Mouse (Mus musculus): ENCODE measurements around the gene Flvcr2. TPM values are rescaled to one million over a fixed set of nuclear protein-coding genes. Genes with fewer than 3 reads are reported as not detected.
A peak's percentile ranks its signal among the peaks of the same experiment; 100 is the strongest.

The Flvcr2 gene
- polyA plus RNA-seq, 2 experiments, result 2.7 to 3.6 TPM

GRCm38 (mm10) chr12:85781606-85782005 is 35.3 kb downstream of the Flvcr2 start:
- Histone ChIP-seq H3K4me1 (replicated peaks; ENCODE audit: control insufficient read depth in 2 of 2, insufficient read depth in 2 of 2, low read length in 1 of 2) (0 out of 4 replicates have a peak, but pooled peaks cover 0 to 4% of the 10 kb centered on the region in 2 experiments), H3K9ac (replicated peaks) (no peak overlapping the region), H3K27me3 (ENCODE audit: control insufficient read depth, insufficient read depth, low read length) (no peaks in the 10 kb centered on the region), H3K36me3 (replicated peaks; ENCODE audit: control insufficient read depth, insufficient read depth, low read depth) (no peaks in the 10 kb centered on the region), H3K4me2 (ENCODE audit: low read depth) (no peak overlapping the region), H3K9me3 (ENCODE audit: control insufficient read depth, low read length) (no peaks in the 10 kb centered on the region), H3K4me3 (ENCODE audit: insufficient read depth in 1 of 2, low read depth in 2 of 2, low read length in 2 of 2) (no peak overlapping the region), H3K27ac (no peak overlapping the region)
- DNase-seq (ENCODE audit: low read depth in 3 of 3, low spot score in 3 of 3) (no peak), ATAC-seq (ENCODE audit: insufficient read depth) (no peak)
- WGBS (ENCODE audit: insufficient replicate concordance), result 49% methylated on average over 3 of the region's 3 CpGs
- no peak for TF ChIP-seq EP300 (IDR thresholded peaks at IDR 0.05; ENCODE audit: low read depth)
- no peak for TF ChIP-seq CTCF (IDR thresholded peaks at IDR 0.05; ENCODE audit: low read depth)

GRCm38 (mm10) chr12:85784916-85785815 is 38.8 kb downstream of the Flvcr2 start:
- TF ChIP-seq CTCF (IDR thresholded peaks at IDR 0.05; ENCODE audit: low read depth), result no peak
- TF ChIP-seq EP300 (IDR thresholded peaks at IDR 0.05; ENCODE audit: low read depth), result no peak
- DNase-seq (ENCODE audit: low read depth in 3 of 3, low spot score in 3 of 3) (no peak), ATAC-seq (ENCODE audit: insufficient read depth) (peak; percentile 33; the same call in 1 of the 2 replicates)
- 48% methylated on average over 19 of the region's 19 CpGs for WGBS (ENCODE audit: insufficient replicate concordance)
- H3K4me3 ChIP-seq (ENCODE audit: insufficient read depth in 1 of 2, low read depth in 2 of 2, low read length in 2 of 2), result no peak overlapping the region
- H3K27ac ChIP-seq, result no peak overlapping the region
- H3K27me3 ChIP-seq (ENCODE audit: control insufficient read depth, insufficient read depth, low read length), result no peaks in the 10 kb centered on the region
- H3K9me3 ChIP-seq (ENCODE audit: control insufficient read depth, low read length), result no peaks in the 10 kb centered on the region
- no peak overlapping the region for H3K9ac ChIP-seq (replicated peaks)
- H3K4me2 ChIP-seq (ENCODE audit: low read depth), result no peak overlapping the region
- no peaks in the 10 kb centered on the region for H3K36me3 ChIP-seq (replicated peaks; ENCODE audit: control insufficient read depth, insufficient read depth, low read depth)
- 0 out of 4 replicates have a peak, but pooled peaks cover 0 to 4% of the 10 kb centered on the region in 2 experiments for H3K4me1 ChIP-seq (replicated peaks; ENCODE audit: control insufficient read depth in 2 of 2, insufficient read depth in 2 of 2, low read length in 1 of 2)

- 66% methylated on average over 4 of the region's 4 CpGs for WGBS (ENCODE audit: insufficient replicate concordance)
- H3K4me1 ChIP-seq (replicated peaks; ENCODE audit: control insufficient read depth in 2 of 2, insufficient read depth in 2 of 2, low read length in 1 of 2), result no peaks in the 10 kb centered on the region
- H3K4me2 ChIP-seq (ENCODE audit: low read depth), result no peak overlapping the region
- no peak for ATAC-seq (ENCODE audit: insufficient read depth)
- no peak for DNase-seq (ENCODE audit: low read depth in 3 of 3, low spot score in 3 of 3)
- no peak overlapping the region for H3K27ac ChIP-seq
- no peaks in the 10 kb centered on the region for H3K27me3 ChIP-seq (ENCODE audit: control insufficient read depth, insufficient read depth, low read length)
- H3K36me3 ChIP-seq (replicated peaks; ENCODE audit: control insufficient read depth, insufficient read depth, low read depth), result no peaks in the 10 kb centered on the region
- H3K9ac ChIP-seq (replicated peaks), result no peak overlapping the region
- no peak overlapping the region for H3K4me3 ChIP-seq (ENCODE audit: insufficient read depth in 1 of 2, low read depth in 2 of 2, low read length in 2 of 2)
- no peaks in the 10 kb centered on the region for H3K9me3 ChIP-seq (ENCODE audit: control insufficient read depth, low read length)
- TF ChIP-seq CTCF (IDR thresholded peaks at IDR 0.05; ENCODE audit: low read depth) (no peak), EP300 (IDR thresholded peaks at IDR 0.05; ENCODE audit: low read depth) (no peak)
Measured at GRCm38 (mm10) chr12:85792158-85792557, 45.8 kb downstream of the Flvcr2 start.

- DNase-seq (ENCODE audit: low read depth in 3 of 3, low spot score in 3 of 3), result no peak
- Histone ChIP-seq H3K27me3 (ENCODE audit: control insufficient read depth, insufficient read depth, low read length) (no peaks in the 10 kb centered on the region), H3K36me3 (replicated peaks; ENCODE audit: control insufficient read depth, insufficient read depth, low read depth) (no peaks in the 10 kb centered on the region), H3K4me1 (replicated peaks; ENCODE audit: control insufficient read depth in 2 of 2, insufficient read depth in 2 of 2, low read length in 1 of 2) (no peaks in the 10 kb centered on the region), H3K4me3 (ENCODE audit: insufficient read depth in 1 of 2, low read depth in 2 of 2, low read length in 2 of 2) (no peak overlapping the region), H3K4me2 (ENCODE audit: low read depth) (no peak overlapping the region), H3K27ac (no peak overlapping the region), H3K9ac (replicated peaks) (no peak overlapping the region), H3K9me3 (ENCODE audit: control insufficient read depth, low read length) (no peaks in the 10 kb centered on the region)
- TF ChIP-seq CTCF (IDR thresholded peaks at IDR 0.05; ENCODE audit: low read depth), result no peak
- TF ChIP-seq EP300 (IDR thresholded peaks at IDR 0.05; ENCODE audit: low read depth), result no peak
- ATAC-seq (ENCODE audit: insufficient read depth), result no peak
- 51% methylated on average over 6 of the region's 6 CpGs for WGBS (ENCODE audit: insufficient replicate concordance)
Measured at GRCm38 (mm10) chr12:85792821-85793346, 46.5 kb downstream of the Flvcr2 start.

GRCm38 (mm10) chr12:85794094-85794493 is 47.8 kb downstream of the Flvcr2 start:
- Histone ChIP-seq H3K4me2 (ENCODE audit: low read depth) (no peak overlapping the region), H3K4me3 (ENCODE audit: insufficient read depth in 1 of 2, low read depth in 2 of 2, low read length in 2 of 2) (no peak overlapping the region), H3K9ac (replicated peaks) (no peak overlapping the region), H3K4me1 (replicated peaks; ENCODE audit: control insufficient read depth in 2 of 2, insufficient read depth in 2 of 2, low read length in 1 of 2) (no peaks in the 10 kb centered on the region), H3K9me3 (ENCODE audit: control insufficient read depth, low read length) (no peaks in the 10 kb centered on the region), H3K27me3 (ENCODE audit: control insufficient read depth, insufficient read depth, low read length) (no peaks in the 10 kb centered on the region), H3K27ac (no peak overlapping the region), H3K36me3 (replicated peaks; ENCODE audit: control insufficient read depth, insufficient read depth, low read depth) (no peaks in the 10 kb centered on the region)
- TF ChIP-seq CTCF (IDR thresholded peaks at IDR 0.05; ENCODE audit: low read depth) (no peak), EP300 (IDR thresholded peaks at IDR 0.05; ENCODE audit: low read depth) (no peak)
- ATAC-seq (ENCODE audit: insufficient read depth) (no peak), DNase-seq (ENCODE audit: low read depth in 3 of 3, low spot score in 3 of 3) (no peak)
- WGBS (ENCODE audit: insufficient replicate concordance), result 59% methylated on average over 2 of the region's 2 CpGs

Measured in liver, embryonic 14.5 days (tissue).